Mouse (Mus musculus) layer of hippocampus, adult 9-10 months (tissue): Measurements from ENCODE around the gene Gnat3.
"Not testable (repeated sequence)": the region's sequence is repeated elsewhere in the genome, so short reads cannot be mapped to it uniquely, and the experiment has no call there.

ENCODE experiments used
- DNase-seq: peaks from one replicate; pipeline ENCODE4 v3.0.0; 2022; ENCODE audit warnings: low spot score

Gnat3 gene

DNA sequence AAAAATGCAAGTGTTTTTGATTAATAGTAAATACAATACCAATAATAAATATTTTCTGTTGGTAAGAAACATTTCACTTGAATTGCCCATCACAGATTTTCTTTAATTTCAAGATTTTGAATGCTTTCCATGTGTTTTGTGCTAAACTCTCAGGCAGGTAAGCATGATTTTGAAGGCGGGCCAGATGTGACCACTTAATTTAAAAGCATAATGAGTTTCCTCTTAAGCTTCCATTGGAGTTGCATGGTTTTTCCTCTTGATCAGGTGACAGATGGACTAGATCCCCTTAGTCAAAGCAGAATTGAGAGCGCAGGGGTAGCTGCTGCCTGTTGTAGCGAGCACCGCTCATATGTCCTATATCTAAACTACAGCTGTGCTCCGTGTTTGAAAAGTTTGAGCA, at the start of gene Gnat3:
Gene Gnat3 (plus strand): TSS at position 301 of the 400 bp plus-strand sequence.
- DNase-seq: no peak

DNA sequence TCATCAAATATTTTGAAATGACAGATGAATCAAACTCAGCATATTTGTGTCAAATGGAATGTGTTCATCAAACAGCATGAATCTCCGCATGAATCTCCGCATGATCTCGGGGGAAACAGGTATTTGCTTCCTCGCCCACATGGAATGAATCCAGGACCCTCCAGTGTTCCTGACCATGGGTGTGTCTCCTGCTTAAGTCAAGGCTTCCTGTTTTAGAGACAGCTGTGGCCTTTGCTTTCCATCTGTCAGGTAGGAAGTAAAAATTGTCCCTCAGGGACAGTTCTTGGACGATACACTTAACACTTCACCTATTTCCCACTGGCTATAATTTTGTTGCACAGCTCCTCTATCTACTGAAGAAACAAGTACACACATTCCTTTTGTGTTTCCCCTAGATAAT, 43.4 kb upstream of the Gnat3 start:
- no peak for DNase-seq

DNA sequence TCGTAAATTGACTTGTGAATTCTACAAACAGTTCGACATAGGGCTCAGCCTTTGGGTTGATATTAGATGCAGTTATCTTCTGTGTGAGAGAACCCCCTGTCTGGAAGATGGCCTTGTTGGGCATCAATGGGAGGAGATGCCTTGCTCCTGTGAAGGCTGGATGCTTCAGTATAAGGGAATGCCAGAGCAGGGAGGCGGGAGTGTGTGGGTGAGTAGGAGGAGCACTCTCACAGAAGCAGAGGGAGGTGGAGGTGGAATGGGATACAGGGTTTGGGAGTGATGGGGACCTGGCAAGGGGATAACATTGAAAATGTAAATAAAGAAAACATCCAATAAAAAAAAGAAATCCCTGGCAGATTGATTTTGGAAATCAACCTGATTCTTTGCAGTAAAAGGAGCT, 38.7 kb upstream of the Gnat3 start:
- no peak for DNase-seq

DNA sequence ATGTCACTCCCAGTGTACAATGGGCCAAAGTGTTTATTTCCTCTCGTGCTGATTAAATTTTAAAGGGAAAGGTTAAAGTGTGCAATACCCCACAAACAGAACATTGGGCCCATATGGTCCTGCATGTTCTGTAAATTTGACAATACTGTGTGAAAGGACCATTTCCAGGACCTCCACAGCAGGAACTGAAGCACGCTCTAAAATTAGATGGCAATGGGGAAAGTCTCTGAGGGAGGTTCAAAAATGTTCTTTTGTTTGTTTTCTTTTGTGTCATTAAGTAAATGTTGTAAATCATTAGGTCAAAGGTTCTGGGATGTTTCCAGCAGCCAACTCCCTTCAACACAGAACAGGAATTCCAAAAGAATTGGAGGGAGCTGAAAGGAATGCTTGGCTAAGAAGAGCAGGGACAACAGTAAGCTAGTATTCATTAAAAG, 38.2 kb upstream of the Gnat3 start:
- DNase-seq: no peak

DNA sequence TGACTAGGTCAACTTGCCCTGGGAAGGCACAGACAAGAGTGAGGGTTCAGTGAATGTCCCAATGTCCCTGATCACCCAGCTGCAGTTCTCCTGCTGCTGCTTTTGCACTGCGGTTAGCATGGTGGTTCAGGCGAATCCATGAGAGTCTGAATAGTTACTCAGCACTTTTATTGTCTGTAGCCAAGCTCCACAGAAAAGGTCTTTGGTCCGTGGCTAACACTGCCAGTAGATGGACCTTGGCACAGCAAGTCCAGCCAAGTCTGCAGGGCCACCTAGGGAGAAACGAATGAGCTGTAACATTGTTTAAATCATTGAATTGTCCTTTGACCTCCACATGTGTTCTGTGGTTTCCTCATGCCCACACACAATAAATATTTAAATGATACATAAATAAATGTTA, 33.9 kb upstream of the Gnat3 start:
- DNase-seq: no peak

DNA sequence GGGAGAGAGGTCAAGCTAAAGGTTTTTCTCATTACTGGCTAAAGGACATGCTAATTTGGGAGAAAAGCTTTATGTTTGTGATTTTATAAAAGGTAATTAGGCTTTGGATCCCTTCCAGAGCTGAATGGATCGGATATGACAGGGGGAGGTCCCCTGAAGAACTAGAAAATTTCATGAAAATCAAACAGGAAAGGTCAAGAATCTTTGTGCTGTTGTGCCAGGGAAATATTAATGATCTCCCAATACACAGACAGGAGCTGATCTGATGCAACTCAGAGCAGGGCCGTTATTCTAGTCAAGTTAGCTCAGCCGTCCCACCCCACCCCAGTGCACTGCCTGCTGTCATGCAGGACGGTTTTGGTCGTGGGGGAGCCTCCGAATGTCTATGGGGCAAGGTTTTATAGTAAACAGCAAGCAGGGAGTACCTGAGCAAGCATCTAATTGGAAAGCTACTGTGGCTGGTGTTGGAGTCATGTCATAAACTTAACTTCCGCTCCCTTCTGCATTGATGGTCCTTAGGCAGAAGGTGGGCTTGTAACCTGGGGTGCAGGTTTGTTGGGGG, 33.3 kb upstream of the Gnat3 start:
- DNase-seq: no peak

DNA sequence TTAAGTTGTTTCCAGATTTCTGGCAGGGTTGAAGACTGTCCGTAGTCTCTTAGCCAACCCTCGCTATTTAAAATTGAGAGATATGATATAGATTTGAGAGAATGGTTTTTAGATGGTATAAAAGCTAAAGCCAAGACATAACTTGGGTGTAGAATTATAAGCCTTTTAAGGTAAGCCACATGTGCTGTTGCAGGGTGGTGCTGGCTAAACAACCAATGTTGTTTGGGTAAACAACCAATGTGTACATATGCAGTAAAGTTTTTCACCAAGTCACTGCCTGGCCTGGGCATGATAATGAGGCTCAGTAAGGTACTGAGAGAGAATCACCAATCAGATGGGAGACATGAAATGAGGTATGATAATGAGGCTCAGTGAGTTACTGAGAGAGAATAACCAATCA, 30.8 kb upstream of the Gnat3 start:
- DNase-seq: not testable (repeated sequence)

DNA sequence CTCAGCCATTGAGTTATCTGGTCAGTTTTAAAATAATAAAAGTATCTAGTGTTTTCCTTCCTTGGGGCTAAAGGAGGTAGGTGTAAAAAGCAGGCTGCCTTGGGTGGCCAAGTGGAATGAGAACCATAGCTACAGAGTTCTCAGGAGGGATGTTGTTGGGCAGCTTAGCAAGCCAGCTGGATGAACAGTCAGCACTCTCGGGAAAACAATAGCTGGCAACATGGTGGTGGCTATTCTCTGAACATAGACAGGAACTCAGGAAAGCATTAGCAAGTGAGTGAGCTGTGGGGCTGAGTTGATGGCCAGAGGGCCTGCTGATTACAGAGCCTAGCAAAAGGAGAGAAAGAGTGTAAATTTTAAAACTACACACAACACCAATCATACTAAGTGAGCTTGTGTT, 27.8 kb upstream of the Gnat3 start:
- no peak for DNase-seq

DNA sequence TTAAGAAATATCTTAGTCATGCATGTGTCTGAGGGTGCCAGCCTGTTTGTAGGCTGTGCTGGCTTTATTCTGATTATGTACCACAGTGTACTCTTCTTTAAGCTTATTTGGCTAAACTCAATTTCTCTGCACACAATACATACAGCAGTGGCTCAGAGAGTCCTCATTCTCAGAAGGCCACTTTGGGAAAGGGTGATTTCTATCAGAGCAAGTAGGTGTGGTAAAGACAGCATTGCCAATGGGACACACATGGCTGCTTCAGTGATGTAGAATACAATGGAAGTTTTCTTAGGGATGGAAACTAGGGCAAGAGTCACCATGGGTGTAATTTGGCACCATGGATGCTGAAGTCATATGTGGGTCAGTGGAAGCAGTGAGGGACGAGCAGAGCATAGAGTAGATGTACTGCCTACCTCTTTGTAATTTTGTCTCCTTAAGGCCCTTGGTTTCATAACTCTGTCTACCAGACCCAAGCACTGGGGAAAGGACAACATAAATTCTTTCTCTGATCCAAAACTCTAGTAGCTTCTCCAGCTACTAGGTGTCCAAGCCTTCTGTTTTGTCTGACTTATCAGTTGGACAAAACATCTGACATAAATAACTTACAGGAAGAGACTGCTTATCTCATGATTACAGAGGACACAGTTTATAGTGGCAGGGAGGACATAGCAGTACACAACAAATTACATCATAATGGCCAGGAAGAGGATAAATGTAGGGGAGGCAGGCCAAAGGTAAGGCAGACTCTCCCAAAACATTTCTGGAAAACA, 24.0 kb upstream of the Gnat3 start:
- no peak for DNase-seq

DNA sequence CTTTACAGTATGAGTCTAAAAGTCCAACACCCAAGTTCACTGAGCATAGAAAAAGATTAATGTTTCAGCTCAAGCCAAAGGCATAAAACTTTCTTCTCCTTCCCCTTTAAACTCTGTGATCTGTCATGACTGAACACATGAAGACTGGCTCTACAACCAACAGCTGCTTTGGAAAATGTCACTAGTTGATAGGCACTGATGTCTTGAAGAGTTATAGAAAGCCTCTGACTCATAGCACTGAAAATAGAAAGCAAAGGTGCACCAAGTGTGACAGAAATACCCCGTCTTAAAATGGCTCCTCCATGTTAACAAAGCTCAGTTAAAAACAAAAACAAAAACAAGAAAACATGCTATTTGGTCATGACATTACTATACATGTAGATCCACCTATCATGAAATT, 5.9 kb upstream of the Gnat3 start:
- no peak for DNase-seq

DNA sequence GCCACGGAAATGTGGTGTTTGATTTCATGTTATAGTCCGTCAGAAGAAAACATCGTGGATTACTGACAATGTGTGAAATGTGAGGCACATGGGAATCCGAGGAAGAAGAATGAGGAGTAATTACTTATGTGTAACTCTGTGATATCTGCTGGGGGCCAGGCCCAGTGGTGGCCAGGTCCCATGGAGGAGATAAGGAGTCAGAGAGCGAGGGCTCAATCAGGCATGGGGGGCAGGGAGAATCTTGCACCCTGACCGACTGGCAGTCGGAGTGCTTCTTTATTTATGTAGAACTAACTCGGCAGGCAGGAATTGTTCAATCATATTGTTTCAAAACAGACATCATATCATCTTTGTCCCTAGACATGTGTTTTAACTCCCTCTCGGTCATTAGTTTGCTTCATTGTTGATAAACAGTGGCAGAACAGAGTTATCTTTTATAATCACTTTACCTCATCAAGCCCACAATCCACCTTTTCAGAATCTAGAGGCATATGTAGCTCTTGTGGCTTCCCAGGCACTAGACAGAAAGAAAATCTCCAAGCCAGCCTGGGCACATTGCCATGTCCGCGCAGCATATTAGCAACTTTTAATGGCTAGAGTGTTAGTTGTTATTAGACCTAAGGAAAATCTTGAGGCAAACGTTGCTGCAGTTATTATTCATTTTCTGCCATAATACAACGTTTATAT, 7.5 kb downstream of the Gnat3 start:
- no peak for DNase-seq

DNA sequence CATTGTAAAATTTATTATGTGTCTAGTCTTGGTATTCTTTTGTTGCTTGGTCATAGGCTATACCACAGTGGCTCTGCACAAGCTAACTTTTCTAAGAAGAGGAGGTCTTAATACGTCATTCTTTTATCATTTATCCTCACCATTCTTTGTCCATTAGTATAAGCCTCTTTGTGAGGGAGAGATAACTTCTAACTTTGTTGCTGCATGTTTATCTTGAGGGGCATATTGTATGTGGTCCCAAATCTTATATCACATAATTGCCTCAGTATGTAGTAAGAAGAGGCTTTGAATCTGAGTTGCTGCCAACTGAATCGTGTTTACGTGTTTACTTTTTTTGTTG, 8.0 kb downstream of the Gnat3 start:
- no peak for DNase-seq

DNA sequence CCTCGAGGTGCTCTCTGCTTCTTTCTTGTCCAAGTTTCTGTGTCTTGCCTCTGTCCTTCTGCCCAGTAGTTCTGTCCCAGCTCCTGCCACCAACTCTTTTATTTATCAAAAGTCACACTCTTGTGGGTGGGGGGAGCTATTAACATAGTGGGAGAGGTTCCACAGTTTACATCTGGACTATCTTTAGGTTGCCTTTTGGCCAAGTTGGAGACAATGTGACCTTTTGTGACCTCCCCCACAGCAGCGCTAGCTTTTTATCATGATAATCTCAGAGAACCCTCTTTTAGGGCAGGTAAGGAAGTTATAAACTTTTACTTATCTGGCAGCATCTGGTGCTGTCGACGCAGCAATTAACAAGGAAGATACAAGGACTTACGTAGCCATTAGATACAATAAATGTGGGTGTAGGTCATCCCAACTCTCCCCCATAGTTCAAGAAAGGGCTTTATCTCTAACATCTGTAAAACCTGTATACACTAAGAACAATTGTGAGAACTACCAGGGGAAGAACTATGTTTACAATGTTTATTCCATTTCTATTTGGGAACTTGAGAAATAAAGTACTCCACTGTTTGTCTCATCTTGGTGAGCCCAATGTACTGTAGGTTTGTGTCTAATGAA, 18.3 kb downstream of the Gnat3 start:
- no peak for DNase-seq

DNA sequence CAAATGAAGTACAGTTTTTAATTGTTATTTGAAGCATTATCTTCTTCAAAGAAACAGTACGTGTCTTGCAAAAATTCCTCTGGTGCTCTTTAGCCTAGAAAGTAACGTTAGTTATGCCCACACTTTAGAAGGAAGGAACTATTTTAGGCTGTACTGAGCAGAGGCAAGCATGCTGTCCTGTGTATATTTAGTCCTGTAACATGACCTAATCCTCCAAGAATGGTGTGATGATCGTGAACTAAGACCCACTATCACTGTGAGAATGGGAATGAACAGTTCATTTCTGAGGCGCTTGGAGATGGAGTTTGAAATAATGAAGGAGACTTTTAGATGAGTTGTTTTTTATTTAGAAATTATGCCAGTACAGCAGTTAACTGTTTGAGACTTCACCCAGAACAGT, 20.4 kb downstream of the Gnat3 start:
- no peak for DNase-seq

DNA sequence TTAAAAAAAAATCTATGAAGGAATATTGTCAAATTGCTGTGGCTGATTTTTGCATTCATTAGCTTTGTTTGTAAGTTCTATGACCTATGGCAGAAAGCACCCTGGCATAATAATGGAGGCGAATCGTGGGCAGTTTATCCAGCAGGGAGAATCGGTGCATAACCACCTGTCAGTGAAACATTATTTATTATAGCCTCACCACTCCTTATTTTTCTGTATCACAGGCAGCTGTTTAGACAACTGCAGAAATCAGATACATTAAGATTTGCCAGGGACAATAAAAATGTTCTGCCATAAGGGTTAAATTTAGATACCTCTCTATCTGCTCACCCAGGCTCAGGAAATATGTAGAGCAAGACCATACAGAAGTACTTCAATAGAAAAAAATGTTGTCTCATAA, 22.2 kb downstream of the Gnat3 start:
- no peak for DNase-seq

DNA sequence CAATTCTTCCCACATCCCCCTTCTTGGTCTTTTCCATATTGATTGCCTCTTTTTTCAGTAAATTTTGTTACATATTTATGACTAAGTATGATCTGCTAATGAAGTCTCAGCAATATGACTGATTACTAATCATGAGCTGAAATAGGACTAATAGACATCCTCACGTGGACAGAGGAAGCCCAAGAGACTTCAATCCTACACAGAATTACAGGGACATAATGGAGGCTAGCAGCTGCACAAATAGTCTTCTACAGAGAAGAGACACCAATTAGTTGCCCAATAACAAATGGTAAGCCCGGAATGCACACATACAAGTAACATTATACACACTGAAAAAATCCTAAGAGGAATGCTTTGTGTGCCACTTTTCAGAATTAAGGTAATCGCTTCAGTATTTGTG, 24.3 kb downstream of the Gnat3 start:
- no peak for DNase-seq

DNA sequence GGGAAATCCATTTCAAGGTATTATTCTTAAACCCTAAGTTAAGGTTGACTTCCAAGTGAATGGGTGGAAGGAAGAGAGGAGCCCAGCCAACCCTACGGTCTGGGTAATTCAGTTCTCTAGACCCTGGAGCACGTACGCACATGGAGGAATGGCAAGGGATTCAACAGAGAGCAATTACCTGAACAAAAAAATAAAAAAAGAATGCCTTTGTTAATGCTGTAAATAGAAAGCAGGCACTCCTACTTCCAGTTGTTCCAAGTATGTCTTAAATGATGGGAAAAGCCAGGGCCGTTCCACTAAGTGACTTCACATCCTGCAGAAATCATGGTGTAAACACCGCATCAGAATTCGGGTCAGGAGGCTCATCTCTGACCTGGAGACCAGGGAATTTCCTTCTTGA, 28.3 kb downstream of the Gnat3 start:
- DNase-seq: no peak

DNA sequence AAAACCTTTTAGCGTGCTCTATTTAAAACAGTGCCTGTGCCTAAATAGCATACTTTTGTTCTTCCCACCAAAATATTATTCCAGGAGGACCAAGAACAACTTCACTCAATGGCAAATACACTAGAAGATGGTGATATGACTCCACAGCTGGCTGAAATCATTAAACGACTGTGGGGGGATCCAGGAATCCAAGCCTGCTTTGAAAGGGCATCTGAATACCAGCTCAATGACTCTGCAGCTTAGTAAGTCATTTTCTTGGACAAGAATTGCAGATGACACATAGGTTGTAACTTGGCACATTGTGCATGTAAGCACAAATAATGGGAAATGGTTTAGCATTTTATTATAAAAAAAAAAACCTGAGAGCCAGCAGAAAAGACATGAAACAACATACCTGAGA, 37.2 kb downstream of the Gnat3 start:
- DNase-seq: no peak

DNA sequence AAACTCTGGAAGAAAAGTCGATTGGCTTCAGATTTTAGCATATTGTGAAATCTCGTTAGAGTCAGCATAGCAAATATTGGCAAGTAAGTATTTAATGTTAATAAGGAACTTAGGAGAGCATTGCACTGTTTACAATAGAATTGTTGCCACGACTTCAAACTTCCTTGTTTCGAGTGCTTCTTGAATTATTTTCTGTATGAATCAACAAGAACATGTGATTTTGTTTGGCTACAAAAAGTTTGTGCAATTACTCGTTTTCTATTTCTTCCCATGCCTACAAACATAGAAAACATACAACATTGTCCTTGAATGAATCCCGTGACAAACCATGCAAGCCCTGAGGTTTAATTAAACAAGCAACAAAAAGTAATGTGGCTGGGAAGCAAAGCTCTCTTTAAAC, 37.8 kb downstream of the Gnat3 start:
- no peak for DNase-seq

DNA sequence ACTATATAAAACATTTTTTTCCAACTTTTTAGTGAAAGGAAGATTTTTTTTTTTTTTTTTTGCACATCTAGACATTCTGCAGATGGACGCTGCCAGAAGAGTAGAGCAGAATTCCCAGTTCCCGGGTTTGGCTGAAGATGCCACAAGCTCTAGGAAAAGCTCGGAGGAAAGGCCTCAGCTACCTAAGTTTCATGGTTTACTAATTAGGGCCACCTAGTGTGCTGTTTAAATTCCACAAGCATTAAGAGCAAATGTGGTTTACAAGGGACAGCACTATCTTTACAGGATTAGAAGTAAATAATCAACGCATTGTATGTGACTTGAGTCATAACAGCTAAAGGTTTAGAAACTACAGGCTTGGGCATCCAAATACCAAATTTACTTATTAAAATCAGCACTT, 39.3 kb downstream of the Gnat3 start:
- no peak for DNase-seq

DNA sequence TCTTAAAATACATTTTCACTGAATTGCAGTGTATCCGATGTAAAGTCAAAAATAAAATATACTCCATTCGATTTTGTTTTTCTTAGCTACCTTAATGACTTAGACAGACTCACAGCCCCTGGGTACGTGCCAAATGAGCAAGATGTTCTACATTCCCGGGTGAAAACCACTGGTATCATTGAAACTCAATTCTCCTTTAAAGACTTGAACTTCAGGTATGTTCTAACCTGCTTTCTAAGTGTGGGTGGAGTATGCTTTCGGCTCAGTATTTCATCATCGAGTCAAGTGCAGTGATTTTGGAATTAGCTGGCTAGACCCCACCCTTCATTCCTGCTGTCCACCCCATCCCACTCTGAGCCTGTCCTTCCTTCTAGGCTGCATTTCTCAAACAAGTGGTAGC, 41.3 kb downstream of the Gnat3 start:
- no peak for DNase-seq

DNA sequence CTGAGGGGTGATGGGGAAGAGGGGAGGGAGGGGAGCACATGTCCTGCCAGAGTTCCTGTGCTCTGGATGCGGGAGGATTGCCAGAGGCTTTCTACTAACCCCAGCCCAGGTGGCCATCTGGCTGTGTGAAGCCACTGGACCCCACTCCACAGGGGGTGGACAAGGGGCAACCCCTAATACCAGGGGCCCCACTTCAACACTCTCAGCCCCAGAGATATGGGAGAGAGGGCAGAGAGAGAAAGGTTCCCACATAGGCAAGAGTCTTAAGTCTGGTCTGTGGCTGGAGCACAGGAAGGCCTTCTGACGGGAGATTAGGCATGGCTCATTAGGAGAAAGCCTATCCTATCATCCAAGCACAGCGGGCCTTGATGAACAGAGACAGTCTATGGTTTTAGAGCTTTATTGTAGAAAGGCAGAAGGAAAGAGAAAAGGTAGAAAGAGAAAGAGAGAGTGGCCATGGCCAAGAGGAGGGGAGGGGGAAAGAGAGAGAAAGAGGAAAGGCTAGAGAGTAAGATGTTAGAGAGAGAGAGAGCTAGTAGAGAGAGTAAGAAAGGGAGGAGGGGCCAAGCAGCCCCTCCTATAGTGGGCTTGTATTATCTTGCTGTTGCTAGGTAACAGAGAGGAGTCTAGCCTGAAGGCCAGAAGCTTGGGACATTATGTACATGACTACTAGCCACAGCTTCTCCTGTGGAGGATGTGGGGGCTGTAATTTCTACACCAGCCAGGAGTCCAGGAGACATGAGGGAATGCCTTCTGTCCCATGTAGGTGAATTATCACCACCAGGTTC, 42.7 kb downstream of the Gnat3 start:
- no peak for DNase-seq
